Mouse (Mus musculus) forebrain, embryonic 14.5 days (tissue): ENCODE results near the gene Plekhg1. TPM values are rescaled to one million over a fixed set of nuclear protein-coding genes. Genes with fewer than 3 reads are reported as not detected.

Source experiments
- ATAC-seq: fragments of 200-750 bp; cut with Nextera tagmentation; 2 replicates; pipeline ENCODE4 v1.8.0; 2017; ENCODE audit warnings: mild to moderate bottlenecking, moderate library complexity
- DNase-seq: peaks from one replicate; pipeline ENCODE4 v3.0.0-alpha.2; 2015; ENCODE audit warnings: low spot score
- H3K27ac ChIP-seq: fragments of 300-500 bp; sonication (generic); 2 replicates; pipeline ENCODE4 v1.5.1; 2014; ENCODE audit warnings: low read depth, mild to moderate bottlenecking, control low read depth, low read length, moderate library complexity
- H3K27me3 ChIP-seq: fragments of 300-500 bp; sonication (generic); replicated peaks from 2 replicates; pipeline ENCODE4 v1.6.1; 2014; ENCODE audit warnings: low read length, control low read depth, mixed read lengths; ENCODE audit not compliant: control insufficient read depth, insufficient read depth
- H3K36me3 ChIP-seq: fragments of 300-500 bp; sonication (generic); 2 replicates; pipeline ENCODE4 v1.6.1; 2014; ENCODE audit warnings: low read length, control low read depth; ENCODE audit not compliant: control insufficient read depth, insufficient read depth
- H3K4me1 ChIP-seq: fragments of 300-500 bp; sonication (generic); 2 replicates; pipeline ENCODE4 v1.6.1; 2014; ENCODE audit warnings: antibody characterized with exemption, low read length, control low read depth; ENCODE audit not compliant: control insufficient read depth, insufficient read depth
- H3K4me2 ChIP-seq: fragments of 300-500 bp; sonication (generic); 2 replicates; pipeline ENCODE4 v1.6.1; 2014; ENCODE audit warnings: mild to moderate bottlenecking, control low read depth, low read length
- H3K4me3 ChIP-seq: fragments of 300-500 bp; sonication (generic); 2 replicates; pipeline ENCODE4 v1.5.1; 2014; ENCODE audit warnings: low read depth, low read length, control low read depth
- H3K9ac ChIP-seq: fragments of 300-500 bp; sonication (generic); 2 replicates; pipeline ENCODE4 v1.6.1; 2014; ENCODE audit warnings: mild to moderate bottlenecking, low read length, control low read depth, moderate library complexity
- H3K9me3 ChIP-seq: fragments of 300-500 bp; sonication (generic); replicated peaks from 2 replicates; pipeline ENCODE4 v1.6.1; 2016; ENCODE audit warnings: low read length, control low read depth, mixed read lengths; ENCODE audit not compliant: control insufficient read depth
- WGBS: fragments of 180-500 bp; shearing (Covaris S2); extraction: QIAGEN DNeasy Blood & Tissue Kit; methylation state at CpG from one replicate; pipeline ENCODE4 v1.1.7; 2014; 5-methylcytosine and 5-hydroxymethylcytosine counted together
- polyA plus RNA-seq: library from polyadenylated mRNA; unstranded; fragments of >200 nt; fragmentation: Nextera tagmentation; extraction: Ambion mirVana; gene quantifications from 2 replicates; pipeline ENCODE4 v1.2.1, GENCODE M21; 2014

Gene Plekhg1
- polyA plus RNA-seq, 1 experiment from 2014 or later: 3.1 TPM

DNA sequence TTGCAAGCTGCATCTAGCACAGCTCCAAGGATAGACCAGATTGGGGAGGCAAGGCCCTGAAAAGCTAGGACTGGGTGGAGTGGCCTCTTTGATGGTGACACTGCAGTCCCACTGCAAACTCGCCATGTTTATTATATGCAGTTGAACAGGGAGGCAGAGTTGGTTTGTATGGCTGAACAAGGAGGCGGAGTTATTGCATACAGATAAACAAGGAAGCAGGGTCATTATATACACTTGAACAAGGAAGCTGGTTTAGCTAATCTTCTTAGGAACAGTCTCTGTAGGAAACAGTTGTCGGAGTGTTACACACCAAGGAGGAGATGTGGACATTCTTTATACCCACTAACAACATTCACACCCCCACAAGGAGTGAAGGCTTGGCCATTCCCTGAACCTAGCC is 112.6 kb downstream of the Plekhg1 start:
- no peak overlapping the region for H3K9ac ChIP-seq
- DNase-seq (no peak), ATAC-seq (no peak)
- no peak overlapping the region for H3K4me2 ChIP-seq
- WGBS: 73% methylated on average over 3 of the region's 3 CpGs
- no peaks in the 10 kb centered on the region for H3K4me1 ChIP-seq
- no peaks in the 10 kb centered on the region for H3K36me3 ChIP-seq
- H3K27me3 ChIP-seq: no peaks in the 10 kb centered on the region
- H3K27ac ChIP-seq: no peak overlapping the region
- no peaks in the 10 kb centered on the region for H3K9me3 ChIP-seq
- H3K4me3 ChIP-seq: no peak overlapping the region

DNA sequence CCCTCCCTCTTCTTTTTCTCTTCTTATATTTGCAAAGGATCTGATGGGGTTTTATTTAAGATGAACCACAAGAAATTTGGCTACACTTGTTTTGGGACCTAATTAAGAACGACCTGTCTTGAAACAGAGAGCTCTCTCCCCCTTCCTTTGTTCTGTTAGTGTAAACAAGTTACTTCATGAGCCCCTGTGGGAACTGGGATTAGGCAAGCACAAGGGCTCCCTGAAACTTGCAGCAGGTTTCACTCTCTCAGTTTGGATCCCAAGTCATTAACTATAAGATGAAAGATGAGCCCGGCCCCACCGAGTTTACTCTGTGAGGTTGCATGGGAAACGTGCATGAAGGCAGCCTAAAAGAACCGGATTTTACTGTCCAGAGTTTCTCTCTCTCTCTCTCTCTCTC is 117.7 kb downstream of the Plekhg1 start:
- ATAC-seq (0 out of 2 replicates have a peak, but pooled peaks have one; percentile 10), DNase-seq (peak; percentile 20)
- Histone ChIP-seq H3K4me3 (no peak overlapping the region), H3K4me1 (peaks cover 12% of the 10 kb centered on the region), H3K36me3 (no peaks in the 10 kb centered on the region), H3K9me3 (no peaks in the 10 kb centered on the region), H3K9ac (no peak overlapping the region), H3K4me2 (no peak overlapping the region), H3K27ac (no peak overlapping the region), H3K27me3 (no peaks in the 10 kb centered on the region)
- WGBS: 6% methylated on average over 5 of the region's 5 CpGs

DNA sequence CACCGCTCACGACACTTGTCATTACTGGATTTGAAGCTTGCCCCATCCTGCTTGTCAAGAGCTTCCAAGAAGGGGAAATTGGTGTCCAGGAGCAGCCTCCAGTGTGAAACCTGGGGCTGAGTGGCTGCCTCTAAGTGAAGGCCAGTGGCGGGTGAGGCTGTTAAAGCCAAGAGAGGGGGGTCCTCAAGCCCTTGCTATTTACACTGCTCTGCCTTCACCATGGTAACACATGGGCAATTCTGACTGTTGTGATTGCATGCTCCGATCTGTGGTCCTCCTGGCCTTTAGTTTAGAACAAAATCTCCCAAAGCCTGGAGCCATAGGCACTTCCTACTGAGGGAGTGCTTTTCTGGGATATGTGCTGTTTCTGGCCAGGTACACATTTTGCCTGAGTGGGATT is 118.3 kb downstream of the Plekhg1 start:
- WGBS: 13% methylated on average over 4 of the region's 4 CpGs
- Histone ChIP-seq H3K9me3 (no peaks in the 10 kb centered on the region), H3K4me1 (peaks cover 16% of the 10 kb centered on the region), H3K9ac (no peak overlapping the region), H3K4me2 (no peak overlapping the region), H3K4me3 (no peak overlapping the region), H3K27ac (no peak overlapping the region), H3K36me3 (no peaks in the 10 kb centered on the region), H3K27me3 (no peaks in the 10 kb centered on the region)
- DNase-seq: peak; percentile 40
- ATAC-seq: peak; percentile 71

DNA sequence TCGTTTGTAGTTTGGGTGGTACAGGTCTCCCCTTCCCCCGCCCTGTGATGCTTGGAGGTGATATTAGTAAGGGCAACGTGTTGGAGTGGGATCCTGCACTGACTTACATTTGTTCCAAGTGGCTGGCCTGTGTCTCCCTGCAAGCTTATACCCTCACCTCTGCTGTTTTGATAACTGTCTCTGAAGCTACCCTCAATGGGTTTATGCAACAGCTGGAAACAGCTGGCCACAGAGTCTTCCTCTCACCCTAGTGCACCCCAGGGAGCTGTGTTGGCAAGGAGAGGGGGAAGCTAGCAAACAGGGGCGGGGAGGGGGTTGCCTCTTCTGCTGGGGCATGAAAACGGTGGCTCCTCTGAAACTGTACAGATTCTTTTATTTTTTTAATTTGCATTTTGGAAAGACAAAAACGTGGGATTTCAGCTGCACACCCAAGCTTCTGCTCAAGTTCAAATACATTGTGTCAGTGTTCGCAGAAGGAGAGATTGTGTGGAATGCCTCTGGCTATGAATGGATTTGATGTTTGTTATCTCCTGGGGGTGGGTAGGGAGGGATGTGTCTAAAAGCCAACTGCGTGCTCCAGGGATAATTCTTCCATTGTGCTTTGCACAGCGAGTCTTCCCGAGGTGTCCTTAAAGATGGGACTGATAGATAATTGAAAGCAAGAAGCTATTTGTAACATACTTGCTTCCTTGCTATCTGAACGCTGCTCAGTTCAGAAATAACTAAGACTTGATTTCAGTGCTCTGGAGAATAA is 119.0 kb downstream of the Plekhg1 start:
- peaks cover 22% of the 10 kb centered on the region for H3K4me1 ChIP-seq
- no peak overlapping the region for H3K9ac ChIP-seq
- H3K4me3 ChIP-seq: no peak overlapping the region
- DNase-seq (no peak), ATAC-seq (no peak)
- no peak overlapping the region for H3K4me2 ChIP-seq
- no peak overlapping the region for H3K27ac ChIP-seq
- H3K9me3 ChIP-seq: no peaks in the 10 kb centered on the region
- H3K27me3 ChIP-seq: no peaks in the 10 kb centered on the region
- H3K36me3 ChIP-seq: no peaks in the 10 kb centered on the region
- 29% methylated on average over 11 of the region's 11 CpGs for WGBS

DNA sequence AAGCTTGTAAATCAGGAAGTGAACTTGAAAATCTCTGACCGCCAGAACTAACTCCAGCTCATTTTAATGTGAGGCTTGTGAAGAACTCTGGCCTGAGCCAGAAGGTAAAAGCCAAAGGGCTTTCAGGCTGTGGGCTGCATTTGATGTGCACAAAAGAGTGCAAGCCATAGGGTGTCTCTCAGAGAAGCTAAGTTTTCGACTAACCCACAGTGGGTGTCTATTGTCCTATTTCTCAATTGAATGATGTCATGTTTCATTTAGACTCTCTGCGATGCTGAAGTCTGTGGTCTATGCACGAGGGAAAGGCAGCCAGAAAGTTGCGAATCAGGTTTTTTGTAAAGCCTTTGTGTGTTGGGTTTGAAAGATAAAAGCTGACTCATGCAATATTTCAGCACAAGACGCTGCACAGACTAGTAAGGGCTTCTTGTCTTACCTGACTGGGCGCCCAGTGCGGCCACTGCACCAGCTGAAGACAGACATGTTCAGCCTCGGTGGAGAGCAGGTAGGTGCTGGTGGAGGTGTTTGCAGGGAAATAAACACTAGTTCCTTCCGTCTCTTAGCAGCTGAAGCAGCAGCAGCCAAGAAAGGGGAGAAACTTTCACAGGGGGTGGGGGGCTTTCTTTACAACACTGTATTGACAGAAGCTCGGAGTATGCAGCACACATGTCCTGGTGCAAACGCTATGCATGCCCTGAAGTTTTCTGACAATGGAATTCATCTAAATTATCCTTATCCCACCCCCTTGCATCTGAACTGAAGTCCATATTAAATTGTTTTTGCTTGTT is 123.4 kb downstream of the Plekhg1 start:
- ATAC-seq (peak; percentile 75), DNase-seq (peak; percentile 77)
- peak overlapping the region; percentile 12 for H3K4me3 ChIP-seq
- under 1% methylated on average over 12 of the region's 12 CpGs for WGBS
- H3K9me3 ChIP-seq: no peaks in the 10 kb centered on the region
- H3K4me2 ChIP-seq: peak overlapping the region; percentile 48
- no peaks in the 10 kb centered on the region for H3K27me3 ChIP-seq
- H3K36me3 ChIP-seq: no peaks in the 10 kb centered on the region
- H3K4me1 ChIP-seq: peaks cover 16% of the 10 kb centered on the region
- peak overlapping the region; percentile 47; the same call in 1 of the 2 replicates for H3K9ac ChIP-seq
- H3K27ac ChIP-seq: peak overlapping the region; percentile 63

DNA sequence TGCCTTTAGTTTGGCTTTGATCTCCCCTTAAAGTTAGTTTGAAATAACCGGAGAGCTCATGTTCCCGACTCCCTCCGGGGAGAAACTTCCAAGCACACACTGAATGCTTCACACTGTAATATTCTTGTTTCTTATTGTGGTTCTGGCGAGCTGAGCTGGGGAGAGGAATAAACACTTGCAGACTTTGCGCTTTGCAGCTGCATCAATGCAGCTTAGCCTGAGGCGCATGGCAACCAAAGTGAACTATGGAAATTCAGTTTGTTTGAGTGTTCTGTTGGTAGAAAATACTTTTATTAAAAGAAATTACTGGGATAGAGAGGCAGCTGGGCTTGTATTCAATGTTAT is 124.0 kb downstream of the Plekhg1 start:
- Histone ChIP-seq H3K4me3 (peak overlapping the region; percentile 12), H3K27me3 (no peaks in the 10 kb centered on the region), H3K27ac (peak overlapping the region; percentile 63; the same call in 1 of the 2 replicates), H3K4me2 (peak overlapping the region; percentile 48), H3K9me3 (no peaks in the 10 kb centered on the region), H3K4me1 (peaks cover 11% of the 10 kb centered on the region), H3K36me3 (no peaks in the 10 kb centered on the region), H3K9ac (peak overlapping the region; percentile 47; the same call in 1 of the 2 replicates)
- WGBS: 4% methylated on average over 6 of the region's 6 CpGs
- ATAC-seq: peak; percentile 56
- DNase-seq: peak; percentile 68

DNA sequence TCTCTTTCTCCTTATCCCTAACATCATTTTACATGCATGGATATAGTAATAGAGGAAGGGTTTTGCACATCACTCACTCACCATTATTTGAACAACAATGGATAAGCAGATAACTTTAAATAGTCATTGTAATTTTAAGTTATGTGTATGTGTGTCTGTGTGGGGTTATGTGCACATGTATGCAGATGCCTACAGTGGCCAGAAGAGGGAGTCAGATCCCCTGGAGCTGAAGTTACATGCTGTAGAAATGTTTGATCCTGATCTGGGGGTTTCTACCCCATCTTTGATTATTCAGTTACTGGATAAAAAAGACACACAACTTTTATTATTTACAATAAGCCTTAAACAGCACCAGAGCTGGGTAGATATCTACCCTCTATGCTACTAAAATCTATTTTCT is 127.1 kb downstream of the Plekhg1 start:
- Histone ChIP-seq H3K4me3 (no peak overlapping the region), H3K27ac (no peak overlapping the region), H3K9ac (no peak overlapping the region), H3K4me2 (no peak overlapping the region), H3K27me3 (no peaks in the 10 kb centered on the region), H3K4me1 (peaks cover 11% of the 10 kb centered on the region; the same call in 1 of the 2 replicates), H3K9me3 (no peaks in the 10 kb centered on the region), H3K36me3 (no peaks in the 10 kb centered on the region)
- ATAC-seq (no peak), DNase-seq (no peak)

DNA sequence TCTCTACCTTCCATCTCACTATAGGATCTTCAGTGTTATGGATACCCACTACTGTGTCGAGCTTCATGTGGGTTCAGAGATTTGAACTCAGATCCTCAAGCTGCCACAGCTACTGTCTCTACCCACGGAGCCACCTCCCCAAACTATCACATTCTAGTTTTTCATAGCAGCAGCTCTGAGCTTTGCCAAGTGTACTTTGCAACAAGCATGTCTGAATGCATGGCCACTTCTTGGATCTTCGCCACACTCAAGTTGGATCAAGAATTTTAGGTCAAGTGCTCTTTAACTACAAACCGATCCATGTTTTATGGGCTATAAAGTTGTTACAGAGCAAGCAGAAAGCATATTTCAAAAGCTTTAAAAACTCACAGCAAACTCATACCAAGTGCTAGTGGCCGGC is 130.7 kb downstream of the Plekhg1 start:
- no peak overlapping the region for H3K9ac ChIP-seq
- 0 out of 2 replicates have a peak, but pooled peaks cover 3% of the 10 kb centered on the region for H3K36me3 ChIP-seq
- no peak overlapping the region for H3K27ac ChIP-seq
- no peak overlapping the region for H3K4me3 ChIP-seq
- H3K4me2 ChIP-seq: no peak overlapping the region
- WGBS: 94% methylated on average over 5 of the region's 5 CpGs
- H3K9me3 ChIP-seq: no peaks in the 10 kb centered on the region
- H3K4me1 ChIP-seq: no peaks in the 10 kb centered on the region
- no peaks in the 10 kb centered on the region for H3K27me3 ChIP-seq
- ATAC-seq (no peak), DNase-seq (no peak)

DNA sequence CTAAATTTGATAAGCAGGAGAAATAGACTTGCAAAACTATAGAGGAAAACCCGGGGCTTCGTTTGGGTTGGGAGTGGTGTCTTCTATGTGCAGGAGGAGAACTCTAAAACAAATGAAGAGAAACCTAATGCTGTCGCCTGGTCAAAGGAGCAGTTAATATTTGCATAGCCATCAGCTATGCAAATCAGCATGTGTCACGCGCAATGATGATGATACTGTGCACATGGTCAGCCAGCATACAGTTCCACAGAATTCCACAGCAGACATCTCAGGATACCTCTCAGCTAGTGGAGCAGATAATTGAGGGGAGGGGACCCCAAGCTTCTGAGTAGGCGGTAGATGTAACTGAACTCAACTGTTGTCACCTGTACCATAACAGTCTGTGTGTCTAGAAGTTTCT is 133.3 kb downstream of the Plekhg1 start:
- WGBS: 93% methylated on average over 6 of the region's 6 CpGs

More for the DNA sequence above, 133.3 kb downstream of the Plekhg1 start:
- Histone ChIP-seq H3K9me3 (no peaks in the 10 kb centered on the region), H3K4me2 (no peak overlapping the region), H3K4me3 (no peak overlapping the region), H3K36me3 (0 out of 2 replicates have a peak, but pooled peaks cover 3% of the 10 kb centered on the region), H3K4me1 (no peaks in the 10 kb centered on the region), H3K27me3 (no peaks in the 10 kb centered on the region), H3K9ac (no peak overlapping the region), H3K27ac (no peak overlapping the region)
- DNase-seq (no peak), ATAC-seq (no peak)
